Mouse (Mus musculus): ENCODE measurements at regions not wholly inside any gene's neighbourhood (a gene's known extent, or its start where the extent isn't known, plus 50 kb on each side); places are given as distances from the start of the nearest gene placed in this dataset.

GRCm38 (mm10) chr1:77846039-77846727 lies 331.3 kb upstream of the Epha4 start:
- TF ChIP-seq POLR2A (IDR thresholded peaks at IDR 0.05; ENCODE audit: low read depth, low read length), result no peak
- no peak for TF ChIP-seq CTCF (IDR thresholded peaks at IDR 0.05; ENCODE audit: extremely low read depth, insufficient read length, insufficient replicate concordance, low read depth, low read length)
